Mouse (Mus musculus): ENCODE data around the gene Mamdc4.

DNA sequence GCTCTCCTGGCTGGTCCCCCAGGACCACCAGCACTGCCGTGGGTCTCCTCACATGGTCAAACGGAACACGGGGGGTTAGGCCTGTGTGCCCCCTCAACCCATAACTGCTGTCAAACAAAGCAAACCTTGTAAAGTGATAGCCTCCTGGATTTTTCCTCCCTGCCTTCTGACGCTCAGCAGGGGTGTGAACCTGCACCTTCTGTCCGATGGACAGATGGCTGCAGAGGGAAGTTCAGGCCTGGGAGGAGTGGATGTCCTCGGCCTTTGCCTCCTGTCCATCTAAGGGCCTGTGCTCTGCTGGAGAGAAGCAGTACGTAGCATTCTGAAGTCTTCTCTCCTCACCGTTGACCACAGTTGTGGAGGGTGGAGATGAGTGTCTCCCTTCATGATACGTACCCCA, 12.7 kb downstream of the Mamdc4 start:
- no peak for TF ChIP-seq NRF1 (IDR thresholded peaks at IDR 0.05; ENCODE audit: insufficient read depth, low read depth, low read length, poor library complexity, severe bottlenecking)
- no peak for TF ChIP-seq POLR2A (IDR thresholded peaks at IDR 0.05; ENCODE audit: control insufficient read depth in 1 of 2, insufficient read depth in 1 of 2, low read depth in 1 of 2, low read length in 2 of 2, poor library complexity in 1 of 2)
- TF ChIP-seq TCF12 (IDR thresholded peaks at IDR 0.05; ENCODE audit: low read depth, low read length): no peak
- TF ChIP-seq USF1 (IDR thresholded peaks at IDR 0.05; ENCODE audit: low read depth, low read length): no peak
- TF ChIP-seq CTCF (IDR thresholded peaks at IDR 0.05 in 2 of 3, conservative IDR thresholded peaks at IDR 0.05 in 1 of 3; ENCODE audit: control insufficient read depth in 1 of 3, insufficient read depth in 1 of 3, low read depth in 2 of 3, low read length in 3 of 3, poor library complexity in 1 of 3, severe bottlenecking in 1 of 3): no peak
